Mouse (Mus musculus): ENCODE results near the gene Mmp15.
"Not testable (repeated sequence)": the region's sequence is repeated elsewhere in the genome, so short reads cannot be mapped to it uniquely, and the experiment has no call there.

Mmp15 gene

DNA sequence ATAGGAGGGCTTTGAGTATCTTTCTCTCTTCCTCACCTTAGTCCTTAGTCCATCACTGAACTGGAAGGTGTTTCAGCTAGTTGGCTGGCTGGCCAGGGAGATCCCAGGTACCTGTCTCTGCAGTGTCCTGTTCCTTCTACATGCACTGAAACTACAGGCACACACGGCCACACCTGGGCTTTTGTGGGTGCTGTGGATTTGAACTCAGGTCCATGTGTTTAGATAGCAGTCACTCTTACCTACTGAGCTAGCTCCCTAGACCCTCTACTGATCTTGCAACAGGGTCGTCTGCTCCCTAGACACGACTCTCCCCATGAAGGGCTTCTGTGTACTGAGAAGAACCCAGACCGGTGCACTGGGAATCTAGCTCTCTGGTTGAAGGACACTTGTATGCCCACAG is 25.0 kb downstream of the Mmp15 start:
- no peak for DNase-seq (ENCODE audit: low spot score)

GRCm38 (mm10) chr8:95377863-95378291 is 25.8 kb downstream of the Mmp15 start:
- DNase-seq (ENCODE audit: low spot score): peak; percentile 91

GRCm38 (mm10) chr8:95378928-95379327 is 26.9 kb downstream of the Mmp15 start:
- DNase-seq (ENCODE audit: low spot score): not testable (repeated sequence)

DNA sequence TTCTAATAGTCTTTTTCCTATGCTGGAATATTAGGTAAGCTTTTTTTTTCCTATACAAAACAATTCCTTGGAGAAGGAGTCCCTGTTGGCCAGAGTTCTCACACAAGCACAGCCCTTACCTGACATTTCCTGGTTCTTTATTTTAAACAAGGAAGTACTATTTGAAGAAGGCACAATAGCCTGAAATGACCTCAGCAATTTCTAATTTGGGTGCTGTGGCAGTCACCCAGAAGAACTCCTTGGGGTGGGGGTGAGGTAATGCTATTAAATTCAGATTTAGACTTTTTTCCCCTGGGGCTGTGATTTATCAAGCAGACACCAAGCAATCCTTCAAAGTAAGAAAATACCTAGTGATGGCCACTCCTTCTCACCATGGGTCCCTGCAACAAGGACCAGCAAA is 28.9 kb downstream of the Mmp15 start:
- peak; percentile 66 for DNase-seq (ENCODE audit: low spot score)

DNA sequence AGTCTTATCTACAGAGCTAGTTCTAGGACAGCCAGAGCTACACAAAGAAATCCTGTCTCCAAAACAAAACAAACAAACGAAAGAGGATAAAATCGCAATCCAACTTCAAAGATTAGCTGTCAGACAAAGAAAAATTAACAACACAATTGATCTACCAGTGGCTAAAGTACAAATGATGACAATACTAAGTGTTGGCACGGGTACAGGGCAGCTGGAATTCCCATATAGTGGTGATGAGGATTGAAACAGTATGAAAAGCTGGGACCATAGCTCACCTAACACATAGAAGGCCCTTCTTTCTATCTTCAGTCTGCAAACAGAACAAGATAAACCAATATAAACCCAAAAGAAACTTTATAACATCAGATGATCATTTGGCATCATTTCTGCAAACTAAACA is 29.5 kb downstream of the Mmp15 start:
- no peak for DNase-seq (ENCODE audit: low spot score)

GRCm38 (mm10) chr8:95384501-95384900 is 32.4 kb downstream of the Mmp15 start:
- peak; percentile 52 for DNase-seq (ENCODE audit: low spot score)

GRCm38 (mm10) chr8:95386037-95386436 is 34.0 kb downstream of the Mmp15 start:
- no peak for DNase-seq (ENCODE audit: low spot score)

DNA sequence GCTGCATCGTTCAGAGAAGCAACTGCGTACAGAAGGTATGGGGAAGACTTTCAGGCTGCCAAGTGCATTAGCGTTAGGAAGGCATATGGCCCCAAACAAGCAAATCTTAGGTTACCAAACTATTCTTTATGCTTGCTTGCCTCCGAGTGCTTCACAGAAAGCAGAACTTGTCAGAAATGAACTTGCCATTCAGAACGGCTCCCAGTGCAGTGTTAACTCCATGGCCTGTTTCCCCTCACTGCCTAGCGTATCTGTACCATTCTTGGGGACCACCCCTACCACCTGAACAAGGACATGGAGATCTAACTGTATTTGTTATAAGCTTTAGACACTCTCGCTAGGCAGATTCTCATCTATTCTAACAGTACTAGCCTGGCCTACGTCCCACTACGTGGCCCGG is 35.2 kb downstream of the Mmp15 start:
- no peak for DNase-seq (ENCODE audit: low spot score)

DNA sequence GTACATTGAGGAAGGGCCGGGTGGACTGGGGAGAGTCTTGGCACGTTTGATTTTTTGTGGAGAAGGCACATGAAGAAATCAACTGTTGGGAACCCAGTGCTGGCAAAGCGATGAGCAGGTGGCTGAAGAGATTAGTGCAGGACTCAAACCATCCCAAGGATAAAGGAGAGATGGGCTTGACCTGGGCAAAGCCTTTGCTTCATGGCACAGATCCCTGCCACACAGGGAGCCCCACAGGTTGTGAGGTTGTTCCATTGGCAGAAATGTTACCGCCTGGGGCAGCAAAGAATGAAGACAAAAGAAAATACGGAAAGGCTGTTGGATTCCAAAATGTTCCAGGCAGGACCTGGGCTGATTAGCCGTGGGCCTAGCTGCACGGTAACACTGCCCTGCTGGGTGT is 35.9 kb downstream of the Mmp15 start:
- DNase-seq (ENCODE audit: low spot score): no peak

GRCm38 (mm10) chr8:95390312-95390711 is 38.2 kb downstream of the Mmp15 start:
- DNase-seq (ENCODE audit: low spot score): no peak

DNA sequence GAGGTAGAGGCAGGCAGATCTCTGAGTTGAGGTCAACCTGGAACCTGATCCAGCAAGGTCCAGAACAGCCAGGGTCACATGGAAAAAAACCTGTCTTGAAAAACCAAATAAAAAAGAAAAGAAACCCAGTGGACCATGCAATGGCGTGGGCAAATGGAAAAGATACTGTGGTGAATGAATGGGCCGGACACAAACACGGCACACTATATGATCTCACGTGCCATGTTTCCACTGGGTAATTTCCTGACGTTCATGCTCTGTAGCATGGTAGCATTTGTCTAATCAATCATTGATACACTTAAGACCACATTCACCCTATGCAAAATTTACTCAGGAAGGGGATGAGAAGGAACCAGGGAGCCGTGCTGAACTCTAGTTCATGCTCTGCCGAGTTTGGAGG is 39.0 kb downstream of the Mmp15 start:
- no peak for DNase-seq (ENCODE audit: low spot score)

DNA sequence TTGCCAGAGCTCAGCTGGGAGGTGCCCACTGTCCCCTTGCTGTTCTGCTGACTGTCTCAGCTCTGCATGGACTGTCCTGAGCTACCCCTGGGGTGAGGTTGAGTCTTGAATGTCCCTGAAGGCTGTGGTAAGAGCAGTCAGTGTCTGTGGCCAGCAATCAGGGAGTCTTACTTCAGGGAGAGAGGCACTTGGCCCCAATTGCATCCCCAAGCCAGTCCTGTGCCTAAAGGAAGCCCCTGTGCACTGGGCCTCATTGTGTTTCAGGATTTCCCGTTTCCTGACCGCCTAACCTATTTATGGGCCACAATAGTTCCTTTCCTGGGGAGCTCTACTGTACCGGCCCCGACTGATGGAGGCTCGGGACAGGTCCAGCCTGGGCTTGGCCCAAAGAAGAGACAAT is 40.5 kb downstream of the Mmp15 start:
- DNase-seq (ENCODE audit: low spot score): peak; percentile 51

DNA sequence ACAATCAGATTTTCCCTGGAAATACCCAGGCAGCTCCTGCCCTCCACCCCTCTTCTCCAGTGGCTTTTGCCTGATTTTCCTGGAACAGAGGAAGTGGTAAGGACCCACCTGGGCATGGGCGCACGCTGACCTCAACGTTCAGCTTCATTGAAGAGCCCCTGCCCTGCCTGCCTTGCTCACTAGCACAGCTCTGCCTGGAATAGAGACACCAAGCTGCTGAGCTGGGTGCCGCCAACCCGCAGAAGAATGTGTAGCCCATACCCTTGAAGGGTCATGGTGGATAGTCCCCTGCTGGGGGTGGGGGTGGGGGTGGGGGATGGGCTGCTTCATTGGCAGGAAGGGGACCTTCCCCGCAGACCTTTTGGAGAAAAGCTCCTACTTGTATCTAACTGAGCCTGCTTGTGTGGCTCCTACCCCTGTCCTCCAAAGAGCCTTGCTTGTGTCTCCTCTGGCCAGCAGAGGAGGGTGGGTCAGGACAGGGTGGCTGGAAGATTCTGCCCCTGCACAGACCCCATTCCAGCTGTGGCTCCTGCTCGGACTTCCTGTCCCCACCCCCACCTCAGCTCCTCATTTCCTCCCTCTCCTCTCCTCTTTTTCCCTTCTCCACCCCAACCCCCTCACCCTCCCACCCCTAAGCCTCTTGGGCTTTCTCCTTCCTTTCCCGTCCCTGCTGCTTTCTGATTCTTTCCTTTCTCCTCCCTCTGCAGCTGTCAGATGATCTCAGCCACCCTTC is 43.3 kb downstream of the Mmp15 start:
- no peak for DNase-seq (ENCODE audit: low spot score)

DNA sequence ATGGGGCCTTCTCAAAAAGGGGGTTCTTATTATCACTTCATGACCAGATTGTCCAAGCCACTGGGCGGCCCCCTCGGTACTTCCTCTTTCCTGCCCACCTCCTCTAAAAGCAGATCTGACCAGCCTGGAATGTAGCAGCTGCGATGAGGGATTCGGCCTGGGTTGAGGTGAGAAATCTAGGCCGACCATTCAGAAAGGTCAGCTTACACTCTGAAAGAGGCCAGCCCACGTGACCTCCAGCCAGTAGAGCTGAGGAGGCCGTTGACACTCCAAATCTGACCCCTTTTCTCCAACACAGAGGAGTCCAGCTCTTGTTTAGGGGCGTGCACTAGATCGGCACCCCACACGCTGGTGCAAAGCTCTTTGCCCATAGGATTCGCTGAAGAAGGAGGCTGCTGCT is 44.7 kb downstream of the Mmp15 start:
- no peak for DNase-seq (ENCODE audit: low spot score)

DNA sequence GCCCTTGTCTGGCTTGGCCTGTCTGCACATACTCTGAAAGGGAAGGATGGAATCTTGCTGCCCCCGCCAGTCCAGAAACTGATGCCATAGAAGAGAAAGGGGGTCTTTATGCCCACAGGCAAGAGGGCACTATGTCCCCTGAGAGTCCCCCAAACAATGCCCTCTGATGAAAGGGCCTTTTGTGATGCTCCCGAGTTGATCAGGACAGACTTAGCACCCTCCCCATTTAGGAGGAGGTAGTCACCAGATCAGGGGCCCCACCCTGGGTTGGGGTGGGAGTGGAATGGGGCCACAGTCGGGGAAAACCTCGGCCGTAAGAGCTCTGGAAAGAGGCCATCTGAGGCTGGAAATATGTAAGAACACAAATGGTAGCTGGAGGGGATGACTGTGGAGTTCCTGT is 45.1 kb downstream of the Mmp15 start:
- no peak for DNase-seq (ENCODE audit: low spot score)

- no peak for DNase-seq (ENCODE audit: low spot score)
Measured at GRCm38 (mm10) chr8:95399131-95399530, 47.1 kb downstream of the Mmp15 start.

GRCm38 (mm10) chr8:95401091-95401490 is 49.0 kb downstream of the Mmp15 start:
- DNase-seq (ENCODE audit: low spot score): no peak

DNA sequence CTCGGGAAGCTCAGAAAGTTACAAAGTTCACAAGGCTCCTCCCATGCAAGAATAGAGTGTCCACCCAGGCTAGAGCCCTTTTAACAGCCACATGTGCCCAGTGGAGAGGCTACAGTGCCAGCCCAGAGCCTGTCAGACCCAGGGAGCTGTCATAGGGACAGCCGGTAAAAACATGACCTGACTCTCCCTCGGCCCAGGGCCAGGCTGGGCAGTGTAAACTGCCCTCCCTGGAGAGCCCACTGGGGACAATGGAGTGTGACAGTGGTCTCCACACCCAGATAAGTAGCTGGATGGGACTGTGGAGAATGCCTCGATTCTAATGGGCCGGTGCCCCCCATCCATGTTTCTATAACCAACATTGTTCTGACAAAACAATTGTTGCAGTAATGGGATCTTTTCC is 57.5 kb downstream of the Mmp15 start:
- peak; percentile 76 for DNase-seq (ENCODE audit: low spot score)

DNA sequence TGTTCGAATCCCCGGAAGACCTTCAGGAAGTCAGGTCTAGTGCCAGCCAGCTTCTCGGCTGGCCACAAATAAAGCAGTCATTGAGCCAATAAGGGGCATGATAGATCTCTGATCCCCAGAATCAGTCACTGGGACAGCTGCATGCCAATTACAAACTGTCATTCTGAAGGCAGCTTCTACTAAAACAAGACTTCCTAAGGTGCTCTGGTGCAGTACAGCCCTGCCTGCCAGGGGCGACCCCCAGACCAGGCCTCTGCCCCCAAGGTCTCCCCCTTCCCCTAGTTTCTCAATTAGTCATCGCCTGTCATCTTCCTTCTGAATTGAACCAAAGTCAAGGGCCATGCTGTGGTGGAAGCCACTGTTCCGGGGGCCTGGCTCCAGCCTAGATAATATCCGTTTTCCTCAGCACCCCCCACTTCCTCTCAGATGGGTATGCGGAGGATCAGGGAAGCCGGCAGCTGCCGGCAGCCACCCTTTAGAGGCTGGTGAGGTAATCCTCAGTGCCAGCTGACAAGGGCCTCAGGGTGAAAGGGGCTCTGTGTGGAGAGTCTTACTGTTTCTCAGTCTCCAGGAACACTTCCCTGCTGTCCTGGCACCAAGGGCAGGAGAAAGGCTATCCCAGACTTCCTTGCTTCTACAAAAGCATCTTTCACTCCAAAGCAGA is 59.4 kb downstream of the Mmp15 start:
- peak; percentile 61 for DNase-seq (ENCODE audit: low spot score)

DNA sequence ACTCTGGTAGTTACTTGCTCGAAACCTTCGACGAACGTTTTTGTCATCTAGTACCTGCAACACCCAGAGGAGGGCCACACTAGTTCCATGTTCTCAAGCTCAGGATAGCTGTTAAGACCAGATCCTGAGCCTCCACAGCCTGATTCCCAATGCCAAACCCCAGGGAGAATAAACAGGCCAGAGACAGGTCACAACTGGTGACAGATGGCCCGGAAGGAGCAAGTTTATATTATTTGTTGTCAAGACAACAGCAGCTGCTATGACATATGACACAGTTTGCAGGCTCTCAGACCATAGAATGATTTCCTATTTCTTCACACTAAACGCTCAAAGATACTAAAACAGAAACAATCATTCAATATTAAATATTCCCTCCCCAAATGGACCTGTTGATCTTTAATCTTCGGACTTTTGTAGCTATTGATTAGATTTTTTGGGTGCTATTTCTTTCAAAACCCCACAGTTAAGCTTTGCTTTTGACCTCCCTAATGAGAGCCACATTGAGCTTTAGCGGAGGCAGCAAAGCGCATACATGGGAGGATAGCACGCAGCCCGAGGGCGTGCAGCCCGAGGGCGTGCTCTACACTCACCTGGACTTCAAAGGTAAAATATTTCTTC is 70.2 kb downstream of the Mmp15 start:
- no peak for DNase-seq (ENCODE audit: low spot score)

Data from lung, postnatal 25 days (tissue).